Mouse (Mus musculus): ENCODE data around the gene Pcca.

DNA sequence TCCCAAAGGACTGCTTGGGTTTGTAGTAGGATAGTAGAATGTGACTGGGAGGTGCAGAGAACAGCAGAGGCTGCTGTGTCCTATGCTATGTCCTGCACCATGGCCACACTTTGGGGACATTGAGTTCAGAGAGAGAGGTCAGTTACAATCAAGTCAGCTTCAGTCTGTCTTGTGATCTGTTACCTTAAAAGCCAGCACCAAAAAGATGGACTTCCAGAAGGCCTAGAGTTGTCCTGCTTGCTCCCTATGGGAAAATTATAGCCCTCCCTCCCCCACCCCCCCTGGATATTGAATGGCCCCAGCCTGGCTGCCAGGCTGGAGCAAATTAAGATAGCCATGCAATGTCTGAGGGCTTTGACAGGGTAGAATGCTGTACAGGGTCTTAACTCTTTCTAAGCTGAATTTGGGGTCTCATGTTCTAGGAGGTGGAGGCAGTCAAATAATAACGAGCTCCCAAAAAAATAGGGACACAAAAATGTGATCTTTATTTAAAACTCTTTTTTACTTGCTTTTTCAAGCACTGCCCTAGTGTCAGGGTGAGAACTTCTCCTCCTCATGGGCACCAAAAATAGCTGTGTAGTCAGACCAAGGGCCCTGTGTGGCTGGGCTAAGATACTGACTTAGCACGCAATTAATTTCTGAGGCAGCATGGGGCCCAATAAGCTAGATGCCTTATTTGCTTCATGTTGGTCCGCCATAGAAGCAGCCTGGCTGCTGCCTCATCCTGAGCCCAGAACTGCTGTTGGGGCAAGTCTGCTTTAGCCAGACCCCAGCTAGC is 353.8 kb downstream of the Pcca start:
- TF ChIP-seq POLR2A (IDR thresholded peaks at IDR 0.05; ENCODE audit: borderline replicate concordance, insufficient read depth, low read length) (no peak), CTCF (IDR thresholded peaks at IDR 0.05; ENCODE audit: borderline replicate concordance, insufficient read depth, low read depth, low read length) (no peak)
